Mouse (Mus musculus): ENCODE results near the gene Myg1.

Gene Myg1

GRCm38 (mm10) chr15:102386640-102387039 lies 55.1 kb downstream of the Myg1 start:
- no peak for DNase-seq (ENCODE audit: low spot score in 2 of 2)
